Mouse (Mus musculus) forelimb bud, embryonic 11.5 days (tissue): Measurements from ENCODE around the gene Iqschfp.

ENCODE experiments used
- DNase-seq: peaks from one replicate; pipeline ENCODE4 v3.0.0-alpha.2; 2012; ENCODE audit warnings: low read depth, low spot score

The Iqschfp gene

GRCm38 (mm10) chr3:68335501-68335900, 443.5 kb downstream of the Iqschfp start:
- no peak for DNase-seq

- no peak for DNase-seq
These were observed 458.6 kb downstream of the Iqschfp start for GRCm38 (mm10) chr3:68350624-68351023.

- DNase-seq = no peak
These were observed 459.4 kb downstream of the Iqschfp start for GRCm38 (mm10) chr3:68351461-68351860.

GRCm38 (mm10) chr3:68352961-68353360, 460.9 kb downstream of the Iqschfp start:
- DNase-seq = no peak

- no peak for DNase-seq
These were observed 461.5 kb downstream of the Iqschfp start for GRCm38 (mm10) chr3:68353492-68353891.

- DNase-seq = no peak
These were observed 464.5 kb downstream of the Iqschfp start for GRCm38 (mm10) chr3:68356516-68356915.

GRCm38 (mm10) chr3:68368029-68368428, 476.0 kb downstream of the Iqschfp start:
- no peak for DNase-seq

- no peak for DNase-seq
These were observed 480.9 kb downstream of the Iqschfp start for GRCm38 (mm10) chr3:68372925-68373324.

GRCm38 (mm10) chr3:68375100-68375508, 483.1 kb downstream of the Iqschfp start:
- no peak for DNase-seq

- DNase-seq = no peak
These were observed 485.6 kb downstream of the Iqschfp start for GRCm38 (mm10) chr3:68377452-68378198.

- DNase-seq = no peak
These were observed 486.8 kb downstream of the Iqschfp start for GRCm38 (mm10) chr3:68378799-68379198.

- DNase-seq = no peak
These were observed 487.2 kb downstream of the Iqschfp start for GRCm38 (mm10) chr3:68379242-68379641.

- no peak for DNase-seq
These were observed 491.6 kb downstream of the Iqschfp start for GRCm38 (mm10) chr3:68383672-68384071.

GRCm38 (mm10) chr3:68385544-68385943, 493.5 kb downstream of the Iqschfp start:
- DNase-seq = no peak

- DNase-seq = no peak
These were observed 496.0 kb downstream of the Iqschfp start for GRCm38 (mm10) chr3:68388023-68388422.

GRCm38 (mm10) chr3:68393578-68393977, 501.5 kb downstream of the Iqschfp start:
- DNase-seq = no peak

GRCm38 (mm10) chr3:68398691-68399090, 506.7 kb downstream of the Iqschfp start:
- DNase-seq = no peak

GRCm38 (mm10) chr3:68400121-68400520, 508.1 kb downstream of the Iqschfp start:
- no peak for DNase-seq

GRCm38 (mm10) chr3:68403343-68403742, 511.3 kb downstream of the Iqschfp start:
- DNase-seq = no peak

GRCm38 (mm10) chr3:68403783-68404217, 511.8 kb downstream of the Iqschfp start:
- DNase-seq = no peak

GRCm38 (mm10) chr3:68405724-68406123, 513.7 kb downstream of the Iqschfp start:
- no peak for DNase-seq

- DNase-seq = no peak
These were observed 520.2 kb downstream of the Iqschfp start for GRCm38 (mm10) chr3:68412262-68412661.

GRCm38 (mm10) chr3:68419792-68420191, 527.8 kb downstream of the Iqschfp start:
- no peak for DNase-seq

GRCm38 (mm10) chr3:68420927-68421326, 528.9 kb downstream of the Iqschfp start:
- DNase-seq = no peak
